13 mouse cellular contexts compared by ENCODE assay signal in the genomic region with DNA sequence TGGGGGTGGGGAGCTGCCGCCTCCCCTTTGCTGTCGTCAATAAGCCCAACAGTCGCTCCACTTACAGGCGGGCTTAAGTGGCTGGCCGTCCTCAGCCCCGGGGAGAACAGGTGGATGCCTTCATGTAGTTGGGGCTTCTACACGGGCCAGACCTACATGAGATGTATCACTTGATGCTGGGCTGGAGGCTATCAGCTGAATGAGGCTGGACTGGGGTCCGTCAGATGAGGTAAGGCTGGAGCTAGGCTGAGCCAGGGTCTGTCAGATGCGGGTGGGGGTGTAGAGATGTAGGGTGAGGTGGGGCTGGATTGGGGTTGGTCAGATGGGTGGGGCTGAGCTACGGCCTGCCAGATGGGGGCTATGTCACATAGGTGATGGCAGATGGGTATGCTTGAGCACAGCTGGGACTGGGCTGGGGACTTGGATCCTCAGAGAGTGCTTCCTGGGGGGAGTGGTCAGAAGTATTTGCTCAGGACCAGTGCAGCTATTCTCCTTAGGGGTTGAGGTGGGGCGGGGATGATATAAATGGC. TPM values are rescaled to one million over a fixed set of nuclear protein-coding genes. Genes with fewer than 3 reads are reported as not detected.
DNase-seq lines count a peak whose midpoint lies in the region; ATAC-seq and TF ChIP-seq lines count a peak whose summit lies in the region.
"Had no signal": no experiment of that assay in that cellular context is flagged by ENCODE, and none has a peak within 500 bp of the region (broad histone marks: within the 10 kb centered on the region; RNA-seq: fewer than 3 reads in every experiment).

No protein-coding gene starts in this region.

- no peaks in the 10 kb centered on the region for H3K27me3 ChIP-seq in hindbrain, embryonic 13.5 days
- H3K27me3 ChIP-seq in hindbrain, embryonic 11.5 days (ENCODE audit: control insufficient read depth, insufficient read depth, low read length), result no peaks in the 10 kb centered on the region
- H3K27me3 ChIP-seq in neural tube, embryonic 13.5 days, result no peaks in the 10 kb centered on the region
- 0 out of 2 replicates have a peak, but pooled peaks cover 3% of the 10 kb centered on the region for H3K27me3 ChIP-seq in heart, postnatal 0 days (ENCODE audit: control insufficient read depth, insufficient read depth, low read length)
- H3K27me3 ChIP-seq: neural tube, embryonic 15.5 days had no signal

- TF ChIP-seq EP300 in heart, postnatal 0 days (IDR thresholded peaks at IDR 0.05; ENCODE audit: low read depth), result no peak

- H3K36me3 ChIP-seq in hindbrain, embryonic 13.5 days, result no peaks in the 10 kb centered on the region
- no peaks in the 10 kb centered on the region for H3K36me3 ChIP-seq in hindbrain, embryonic 11.5 days (ENCODE audit: control insufficient read depth, insufficient read depth, low read length)
- no peaks in the 10 kb centered on the region for H3K36me3 ChIP-seq in neural tube, embryonic 13.5 days
- H3K36me3 ChIP-seq in heart, postnatal 0 days (replicated peaks; ENCODE audit: control insufficient read depth, insufficient read depth, low read length), result no peaks in the 10 kb centered on the region
- H3K36me3 ChIP-seq: neural tube, embryonic 15.5 days had no signal

- 40% methylated on average over 11 of the region's 11 CpGs for WGBS in hindbrain, embryonic 13.5 days
- WGBS in hindbrain, embryonic 11.5 days, result 38% methylated on average over 11 of the region's 11 CpGs
- WGBS in neural tube, embryonic 13.5 days, result 43% methylated on average over 11 of the region's 11 CpGs
- 23% methylated on average over 11 of the region's 11 CpGs for WGBS in heart, postnatal 0 days

- H3K4me2 ChIP-seq in hindbrain, embryonic 13.5 days, result no peak overlapping the region
- no peak overlapping the region for H3K4me2 ChIP-seq in hindbrain, embryonic 11.5 days (replicated peaks; ENCODE audit: low read depth, low read length)
- no peak overlapping the region for H3K4me2 ChIP-seq in neural tube, embryonic 13.5 days
- no peak overlapping the region for H3K4me2 ChIP-seq in heart, postnatal 0 days (ENCODE audit: low read depth, low read length)
- H3K4me2 ChIP-seq: neural tube, embryonic 15.5 days had no signal

- H3K9me3 ChIP-seq in hindbrain, embryonic 13.5 days, result no peaks in the 10 kb centered on the region
- no peaks in the 10 kb centered on the region for H3K9me3 ChIP-seq in hindbrain, embryonic 11.5 days (ENCODE audit: control insufficient read depth, low read length)
- no peaks in the 10 kb centered on the region for H3K9me3 ChIP-seq in neural tube, embryonic 13.5 days
- no peaks in the 10 kb centered on the region for H3K9me3 ChIP-seq in heart, postnatal 0 days (replicated peaks; ENCODE audit: control insufficient read depth, low read length)
- H3K9me3 ChIP-seq: neural tube, embryonic 15.5 days had no signal

- ATAC-seq in hindbrain, embryonic 13.5 days (ENCODE audit: low FRiP score), result no peak
- no peak; the same call in 1 of the 2 replicates for ATAC-seq in hindbrain, embryonic 11.5 days (ENCODE audit: low FRiP score)
- ATAC-seq in neural tube, embryonic 13.5 days (ENCODE audit: low read depth), result 0 out of 2 replicates have a peak, but pooled peaks have one; percentile 27
- peak; percentile 10; the same call in 1 of the 2 replicates for ATAC-seq in heart, postnatal 0 days (ENCODE audit: insufficient read depth, low read depth)

- no peak overlapping the region for H3K4me3 ChIP-seq in hindbrain, embryonic 13.5 days
- no peak overlapping the region for H3K4me3 ChIP-seq in hindbrain, embryonic 11.5 days (ENCODE audit: low read depth, low read length)
- H3K4me3 ChIP-seq in neural tube, embryonic 13.5 days, result no peak overlapping the region
- H3K4me3 ChIP-seq in heart, postnatal 0 days (ENCODE audit: low read depth, low read length), result no peak overlapping the region
- H3K4me3 ChIP-seq: neural tube, embryonic 15.5 days had no signal

- no peak for DNase-seq in hindbrain, embryonic 11.5 days (ENCODE audit: low spot score)
- DNase-seq in neural tube, embryonic 10.5 days (ENCODE audit: extremely low spot score, low spot score), result no peak
- no peak for DNase-seq in heart, postnatal 0 days (ENCODE audit: low spot score)
- DNase-seq in gastrocnemius, postnatal 25 days, result no peak
- DNase-seq in frontal cortex, postnatal 36 days (ENCODE audit: low spot score in 2 of 2), result no peak
- DNase-seq: layer of hippocampus, adult 9-11 months; liver had no signal

- no peak for TF ChIP-seq CTCF in heart, postnatal 0 days (IDR thresholded peaks at IDR 0.05; ENCODE audit: low read depth)

- no peak overlapping the region for H3K27ac ChIP-seq in hindbrain, embryonic 13.5 days
- no peak overlapping the region for H3K27ac ChIP-seq in hindbrain, embryonic 11.5 days (ENCODE audit: low read depth, low read length)
- no peak overlapping the region for H3K27ac ChIP-seq in neural tube, embryonic 13.5 days (replicated peaks)
- H3K27ac ChIP-seq in heart, postnatal 0 days (ENCODE audit: low read depth), result no peak overlapping the region
- H3K27ac ChIP-seq: neural tube, embryonic 15.5 days had no signal

- H3K4me1 ChIP-seq in hindbrain, embryonic 13.5 days (replicated peaks), result peaks cover 5% of the 10 kb centered on the region; the same call in 1 of the 2 replicates
- H3K4me1 ChIP-seq in hindbrain, embryonic 11.5 days (replicated peaks; ENCODE audit: control insufficient read depth, insufficient read depth, low read length), result no peaks in the 10 kb centered on the region
- no peaks in the 10 kb centered on the region for H3K4me1 ChIP-seq in neural tube, embryonic 13.5 days (replicated peaks)
- H3K4me1 ChIP-seq in heart, postnatal 0 days (ENCODE audit: control insufficient read depth, insufficient read depth), result peaks cover 20% of the 10 kb centered on the region; the same call in 1 of the 2 replicates
- H3K4me1 ChIP-seq: neural tube, embryonic 15.5 days had no signal

- peak overlapping the region; percentile 6; the same call in 1 of the 2 replicates for H3K9ac ChIP-seq in hindbrain, embryonic 13.5 days
- no peak overlapping the region for H3K9ac ChIP-seq in hindbrain, embryonic 11.5 days (ENCODE audit: low read depth, low read length)
- no peak overlapping the region for H3K9ac ChIP-seq in neural tube, embryonic 13.5 days
- no peak overlapping the region for H3K9ac ChIP-seq in heart, postnatal 0 days (replicated peaks; ENCODE audit: low read depth, low read length)
- H3K9ac ChIP-seq: neural tube, embryonic 15.5 days had no signal

RNA-seq across cellular contexts. Expression of a gene that starts 27.0 kb away (rescaled TPM):
- not detected in 2 replicates for polyA plus RNA-seq in hindbrain, embryonic 13.5 days (2015; fragmentation: Nextera tagmentation; extraction: Ambion mirVana)
- polyA plus RNA-seq in hindbrain, embryonic 11.5 days (2014; fragmentation: Nextera tagmentation; extraction: Ambion mirVana), result not detected in 2 replicates
- not detected in 2 replicates for polyA plus RNA-seq in neural tube, embryonic 13.5 days (2015; fragmentation: Nextera tagmentation; extraction: Ambion mirVana)
- total RNA-seq in heart, postnatal 0 days (2014; rRNA removed; ENCODE audit: low replicate concordance), result not detected in 2 replicates
- not detected in 2 replicates for polyA plus RNA-seq in heart, postnatal 0 days (2015; fragmentation: Nextera tagmentation; extraction: Ambion mirVana)
- not detected for total RNA-seq in gastrocnemius, postnatal 25 days (2021)
- total RNA-seq: ES-E14; gastrocnemius, adult 18-20 months; megakaryocyte progenitor cell, adult 5-6 weeks had no signal
- polyA plus RNA-seq: neural tube, embryonic 15.5 days had no signal

RNA-seq across cellular contexts. Expression of a gene that starts 28.5 kb away (rescaled TPM):
- 0.39 and 0.65 TPM in 2 replicates for polyA plus RNA-seq in hindbrain, embryonic 13.5 days (2015; fragmentation: Nextera tagmentation; extraction: Ambion mirVana)
- polyA plus RNA-seq in hindbrain, embryonic 11.5 days (2014; fragmentation: Nextera tagmentation; extraction: Ambion mirVana), result 0.43 TPM in 1 of 2 replicates, not detected in the other
- polyA plus RNA-seq in neural tube, embryonic 13.5 days (2015; fragmentation: Nextera tagmentation; extraction: Ambion mirVana), result 0.23 and 0.60 TPM in 2 replicates
- total RNA-seq in heart, postnatal 0 days (2014; rRNA removed; ENCODE audit: low replicate concordance), result 0.23 and 0.85 TPM in 2 replicates
- polyA plus RNA-seq in heart, postnatal 0 days (2015; fragmentation: Nextera tagmentation; extraction: Ambion mirVana), result 0.27 and 0.34 TPM in 2 replicates
- total RNA-seq in gastrocnemius, postnatal 25 days (2021), result under 1 TPM; 0.23 to 0.27 TPM

RNA-seq across cellular contexts. Expression of a gene that starts 45.0 kb away (rescaled TPM):
- 58.9 TPM in 2 replicates for polyA plus RNA-seq in hindbrain, embryonic 13.5 days (2015; fragmentation: Nextera tagmentation; extraction: Ambion mirVana)
- polyA plus RNA-seq in hindbrain, embryonic 11.5 days (2014; fragmentation: Nextera tagmentation; extraction: Ambion mirVana), result 32.3 and 40.9 TPM in 2 replicates
- polyA plus RNA-seq in neural tube, embryonic 13.5 days (2015; fragmentation: Nextera tagmentation; extraction: Ambion mirVana), result 55.3 and 55.7 TPM in 2 replicates
- total RNA-seq in heart, postnatal 0 days (2014; rRNA removed; ENCODE audit: low replicate concordance), result 41.9 and 46.3 TPM in 2 replicates
- 10.7 and 12.0 TPM in 2 replicates for polyA plus RNA-seq in heart, postnatal 0 days (2015; fragmentation: Nextera tagmentation; extraction: Ambion mirVana)
- total RNA-seq in gastrocnemius, postnatal 25 days (2021), result 1 to 10 TPM; 4.4 to 5.5 TPM

Comparison
In these comparisons a context has a peak if more than half of its experiments do, and no peak if none do; other contexts are left out.
1. ATAC-seq: peak in neural tube, embryonic 13.5 days (single experiment) and heart, postnatal 0 days (single experiment); none in hindbrain, embryonic 13.5 days (single experiment) and hindbrain, embryonic 11.5 days (single experiment).